In genomic region chr11:61305377-61305776, GRCm38 (mm10) we compare ENCODE assay signal across 9 mouse cellular contexts. TPM values are rescaled to one million over a fixed set of nuclear protein-coding genes. Genes with fewer than 3 reads are reported as not detected.
DNase-seq lines count a peak whose midpoint lies in the region.
"Had no signal": no experiment of that assay in that cellular context is flagged by ENCODE, and none has a peak within 500 bp of the region (broad histone marks: within the 10 kb centered on the region; RNA-seq: fewer than 3 reads in every experiment).

No protein-coding gene starts in this region.

- no peaks in the 10 kb centered on the region for H3K9me3 ChIP-seq in heart, embryonic 10.5 days
- H3K9me3 ChIP-seq: lung, embryonic 15.5 days had no signal

- H3K27me3 ChIP-seq in heart, embryonic 10.5 days (ENCODE audit: insufficient read depth, poor library complexity, severe bottlenecking) = no peaks in the 10 kb centered on the region
- H3K27me3 ChIP-seq: lung, embryonic 15.5 days had no signal

- H3K4me3 ChIP-seq in heart, embryonic 10.5 days = no peak overlapping the region
- H3K4me3 ChIP-seq: lung, embryonic 15.5 days had no signal

- no peak overlapping the region for H3K27ac ChIP-seq in heart, embryonic 10.5 days
- H3K27ac ChIP-seq: lung, embryonic 15.5 days had no signal

- 77% methylated on average over 4 of the region's 4 CpGs for WGBS in heart, embryonic 10.5 days

- peaks cover 19% of the 10 kb centered on the region for H3K4me1 ChIP-seq in heart, embryonic 10.5 days

- peak; percentile 81 for DNase-seq in heart, adult 11 months
- DNase-seq in heart, embryonic 10.5 days (ENCODE audit: low spot score) = no peak
- DNase-seq in A20 (ENCODE audit: low read depth, low spot score) (peak; percentile 78), adipocyte (ENCODE audit: low spot score) (no peak)
- peak; percentile 63 for DNase-seq in adrenal gland, postnatal 10 days
- peak; percentile 54 for DNase-seq in kidney, postnatal 10 days
- peak; percentile 20 for DNase-seq in right cerebral cortex, postnatal 14 days
- no peak for DNase-seq in neural tube, embryonic 10.5 days (ENCODE audit: extremely low spot score, low spot score)

- no peaks in the 10 kb centered on the region for H3K36me3 ChIP-seq in heart, embryonic 10.5 days
- H3K36me3 ChIP-seq: lung, embryonic 15.5 days had no signal

RNA-seq across cellular contexts. Expression of gene Slc47a2, which starts 37.3 kb away (rescaled TPM):
- 0.20 TPM in 1 of 2 replicates, not detected in the other for polyA plus RNA-seq in heart, embryonic 10.5 days (2016; fragmentation: Nextera tagmentation; extraction: Ambion mirVana)
- total RNA-seq in adrenal gland, postnatal 10 days (2021) = not detected

RNA-seq across cellular contexts. Expression of gene Aldh3a2, which starts 38.1 kb away (rescaled TPM):
- 26.3 and 29.1 TPM in 2 replicates for polyA plus RNA-seq in heart, embryonic 10.5 days (2016; fragmentation: Nextera tagmentation; extraction: Ambion mirVana)
- 10 to 100 TPM; 67.7 to 74.7 TPM for total RNA-seq in adrenal gland, postnatal 10 days (2021)

Comparison
In these comparisons a context has a peak if more than half of its experiments do, and no peak if none do; other contexts are left out.
1. DNase-seq: peak in heart, adult 11 months (single experiment), A20 (single experiment), adrenal gland, postnatal 10 days (single experiment), kidney, postnatal 10 days (single experiment) and right cerebral cortex, postnatal 14 days (single experiment); none in heart, embryonic 10.5 days (single experiment), neural tube, embryonic 10.5 days (single experiment) and adipocyte (single experiment).